Mouse (Mus musculus): ENCODE measurements around the gene Cfap61. TPM values are rescaled to one million over a fixed set of nuclear protein-coding genes. Genes with fewer than 3 reads are reported as not detected.

The Cfap61 gene
- 0.81 TPM in 1 of 2 replicates, not detected in the other for polyA plus RNA-seq (2012; rRNA removed; ENCODE audit: low replicate concordance)

DNA sequence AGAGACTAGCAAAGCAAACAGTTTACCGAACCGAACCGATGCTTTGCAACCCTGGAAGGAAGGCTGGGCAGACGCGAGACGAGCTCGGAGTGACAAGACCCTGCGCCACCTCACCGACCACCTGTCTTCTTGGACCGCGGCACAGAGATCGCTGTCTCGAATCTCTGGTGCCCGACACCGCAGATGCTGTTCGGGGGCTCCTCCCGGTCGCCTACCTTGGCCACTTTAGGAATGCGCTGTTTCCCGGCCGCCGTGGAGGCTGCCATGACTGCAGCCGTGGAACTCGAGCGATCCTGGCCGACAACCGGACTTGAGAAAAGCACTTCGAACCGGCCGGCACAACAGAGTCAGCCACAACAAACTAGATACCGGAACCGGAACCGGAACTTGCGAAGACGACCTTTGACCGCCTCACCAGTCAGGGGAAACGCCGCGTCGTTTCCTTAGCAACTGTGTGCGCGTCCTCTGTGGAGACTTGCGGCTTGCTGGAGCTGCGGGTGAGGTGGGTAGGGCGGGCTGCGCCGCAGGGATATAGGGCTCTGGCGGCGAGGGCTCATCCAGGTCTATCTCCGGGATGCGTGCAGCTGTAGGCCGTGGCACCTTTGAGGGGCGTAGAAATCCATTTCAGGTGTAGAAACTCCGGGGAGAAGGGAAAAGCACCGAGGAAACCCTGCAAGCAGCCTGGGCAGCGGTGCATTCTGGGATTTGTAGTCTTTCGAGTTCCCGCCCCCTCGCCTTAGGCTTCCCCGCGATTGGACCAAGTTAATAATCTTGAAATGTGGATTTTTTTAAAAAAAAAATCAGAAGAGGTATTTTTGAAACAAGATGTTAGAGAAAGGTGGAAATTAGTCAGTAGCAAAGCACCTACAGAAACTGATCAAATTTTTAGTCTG lies at the start of gene Cfap61, which contains the start of gene Crnkl1:
Gene Cfap61, plus strand, starts transcription at position 446 of the 893 bp plus-strand sequence.
Gene Crnkl1, minus strand, starts transcription at position 676 of the 893 bp plus-strand sequence.

GRCm38 (mm10) chr2:145901861-145902260 lies 32.7 kb upstream of the Cfap61 start, which contains the start of gene Naa20:
Gene Naa20 (plus strand): TSS chr2:145902099.

DNA sequence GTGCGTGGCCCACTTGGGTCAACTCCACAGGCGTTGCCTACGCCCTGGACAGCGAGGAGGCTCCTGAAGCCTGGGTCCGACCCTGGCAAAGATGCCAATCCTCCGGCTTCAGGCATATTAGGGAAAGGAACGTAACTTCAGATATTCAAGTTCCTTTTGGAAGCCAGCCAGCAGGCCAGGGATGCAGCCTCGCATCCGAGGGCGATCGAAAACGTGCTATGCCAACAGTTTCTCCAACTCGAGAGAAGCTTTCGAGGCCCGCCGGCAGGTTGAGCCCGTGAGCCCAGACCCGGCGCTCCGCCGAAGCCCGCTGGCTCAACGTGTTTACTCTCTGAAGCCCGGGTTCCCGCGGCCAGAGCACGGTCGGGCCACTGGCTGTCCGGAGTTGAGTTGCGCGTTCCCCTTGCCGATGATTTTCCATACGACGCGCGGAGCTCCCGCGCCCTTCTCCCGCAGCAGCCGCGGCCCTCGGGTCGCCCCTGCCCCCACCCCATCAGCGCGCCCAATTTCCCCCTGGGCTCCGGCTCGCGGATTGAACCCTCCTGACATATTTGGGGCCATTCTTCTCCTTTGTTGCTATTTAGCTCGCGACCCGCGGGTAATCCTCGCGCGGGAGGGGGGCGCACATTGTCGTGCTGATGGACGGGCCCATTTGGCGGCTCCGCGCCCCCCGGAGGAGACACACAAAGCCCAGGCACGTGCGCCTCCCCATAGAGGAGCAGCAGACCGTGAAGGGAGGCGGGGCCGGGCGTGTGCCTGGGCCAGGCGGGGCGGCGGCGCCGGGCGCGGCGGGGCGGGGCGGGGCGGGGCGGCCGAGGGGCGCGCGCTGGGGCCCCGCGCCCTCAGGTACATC lies 286.7 kb downstream of the Cfap61 start, which contains the start of gene Insm1:
Gene Insm1, plus strand, starts transcription at position 846 of the 853 bp plus-strand sequence.

Other genes starting within 250 kb of the Cfap61 start
- 35.4 and 38.8 TPM in 2 replicates for gene Naa20, start 32.7 kb upstream of the Cfap61 start, polyA plus RNA-seq (2012; rRNA removed; ENCODE audit: low replicate concordance)
- gene Crnkl1, start 230 bp downstream of the Cfap61 start, polyA plus RNA-seq (2012; rRNA removed; ENCODE audit: low replicate concordance): 5.6 and 11.4 TPM in 2 replicates

Data from subcutaneous adipose tissue, adult 2 months (tissue).